Mouse (Mus musculus) Patski (cell line): Measurements from ENCODE around the gene Ggt7. TPM values are rescaled to one million over a fixed set of nuclear protein-coding genes. Genes with fewer than 3 reads are reported as not detected.

Source experiments
- ATAC-seq: fragments of 100-300 bp; one replicate; pipeline ENCODE4 v1.8.0; 2021
- CTCF ChIA-PET: fragments of 350-600 bp; sonication (Branson Sonifier 250); formaldehyde crosslinking; loops from one replicate; lab custom pipeline; 2022; ENCODE audit warnings: inconsistent platforms; lab: Charles Lee
- POLR2A ChIA-PET: fragments of 350-600 bp; sonication (Branson Sonifier 250); formaldehyde crosslinking; loops from one replicate; lab custom pipeline; 2022; ENCODE audit warnings: antibody characterized with exemption, inconsistent platforms; lab: Charles Lee
- DNase-seq: peaks from one replicate; pipeline ENCODE4 v3.0.0-alpha.2; 2011; ENCODE audit warnings: low read depth, low spot score
- H3K27me3 ChIP-seq: fragments of 371-371 bp; one replicate; pipeline ENCODE4 v1.5.1; 2021
- CTCF ChIP-seq: fragments of 100-300 bp; IDR thresholded peaks from one replicate; pipeline ENCODE4 v1.5.1; 2021
- in situ Hi-C: fragments of 300-500 bp; cut with MboI; formaldehyde crosslinking; loops from 3 replicates; pipeline ENCODE4 v1.11.1; 2018; ENCODE audit warnings: low pct_unique_long_range_greater_than_20kb, mixed read lengths
- polyA plus RNA-seq: library from polyadenylated mRNA; unstranded; gene quantifications from one replicate; pipeline ENCODE4 v1.2.3, GENCODE M21; 2021

The Ggt7 gene
- polyA plus RNA-seq, 1 experiment from 2014 or later: 27.0 TPM

- TF ChIP-seq CTCF: no peak
- ATAC-seq: no peak
- ChIA-PET POLR2A (no interaction called here), CTCF (no interaction called here)
- in situ Hi-C loops: no loop called here
- no peaks in the 10 kb centered on the region for H3K27me3 ChIP-seq
- DNase-seq: no peak
These were observed 10.1 kb downstream of the Ggt7 start for GRCm38 (mm10) chr2:155507721-155508470.

- ATAC-seq (no peak), DNase-seq (no peak)
- CTCF ChIA-PET: no interaction called here
- TF ChIP-seq CTCF: no peak
- POLR2A ChIA-PET: no interaction called here
- in situ Hi-C loops: no loop called here
- H3K27me3 ChIP-seq: no peaks in the 10 kb centered on the region
These were observed 12.2 kb downstream of the Ggt7 start for GRCm38 (mm10) chr2:155505811-155506210.

- TF ChIP-seq CTCF: no peak
- ChIA-PET CTCF (no interaction called here), POLR2A (no interaction called here)
- H3K27me3 ChIP-seq: no peaks in the 10 kb centered on the region
- no peak for ATAC-seq
- DNase-seq: no peak
- in situ Hi-C loops: no loop called here
These were observed 13.3 kb downstream of the Ggt7 start for GRCm38 (mm10) chr2:155504440-155505355.

GRCm38 (mm10) chr2:155502596-155502995 lies 15.4 kb downstream of the Ggt7 start:
- DNase-seq (no peak), ATAC-seq (no peak)
- ChIA-PET POLR2A (interaction anchor here (0.9 kb wide), 1 partner anchor 47 kb away, joined by 3 read pairs; no protein-coding TSS in a partner anchor), CTCF (no interaction called here)
- in situ Hi-C loops: no loop called here
- H3K27me3 ChIP-seq: no peaks in the 10 kb centered on the region
- TF ChIP-seq CTCF: no peak

GRCm38 (mm10) chr2:155490998-155491397 lies 27.0 kb downstream of the Ggt7 start:
- TF ChIP-seq CTCF: no peak
- in situ Hi-C loops: no loop called here
- POLR2A ChIA-PET: no interaction called here
- DNase-seq: no peak
- no peak for ATAC-seq
- CTCF ChIA-PET: no interaction called here
- H3K27me3 ChIP-seq: no peaks in the 10 kb centered on the region

- CTCF ChIA-PET: interaction anchor here (0.9 to 1.5 kb wide), 2 partner anchors 32 to 146 kb away, joined by 3 to 5 read pairs; no protein-coding TSS in a partner anchor
These were observed 36.0 kb downstream of the Ggt7 start for GRCm38 (mm10) chr2:155482021-155482420.

GRCm38 (mm10) chr2:155473570-155474088 lies 44.4 kb downstream of the Ggt7 start, which contains the start of gene Ncoa6:
Ncoa6 (minus strand) TSS chr2:155473894.
- peak; percentile 54 for ATAC-seq
- in situ Hi-C loops: no loop called here
- no peaks in the 10 kb centered on the region for H3K27me3 ChIP-seq
- TF ChIP-seq CTCF: no peak
- DNase-seq: peak; percentile 6
- POLR2A ChIA-PET: no interaction called here
- CTCF ChIA-PET: no interaction called here

More at GRCm38 (mm10) chr2:155482021-155482420, 36.0 kb downstream of the Ggt7 start:
- POLR2A ChIA-PET: no interaction called here
- in situ Hi-C loops: no loop called here
- TF ChIP-seq CTCF: peak; percentile 71
- no peaks in the 10 kb centered on the region for H3K27me3 ChIP-seq
- DNase-seq (peak; percentile 2), ATAC-seq (no peak)

GRCm38 (mm10) chr2:155472671-155473569 lies 45.1 kb downstream of the Ggt7 start:
- no peak for TF ChIP-seq CTCF
- ATAC-seq: peak; percentile 53
- in situ Hi-C loops: no loop called here
- ChIA-PET CTCF (interaction anchor here (1.2 kb wide), 1 partner anchor 18 kb away, joined by 3 read pairs; no protein-coding TSS in a partner anchor), POLR2A (no interaction called here)
- H3K27me3 ChIP-seq: no peaks in the 10 kb centered on the region
- DNase-seq: peak; percentile 24

- no peak for TF ChIP-seq CTCF
- ATAC-seq (no peak), DNase-seq (no peak)
- no peaks in the 10 kb centered on the region for H3K27me3 ChIP-seq
- POLR2A ChIA-PET: no interaction called here
- CTCF ChIA-PET: no interaction called here
- in situ Hi-C loops: no loop called here
These were observed 51.2 kb downstream of the Ggt7 start for GRCm38 (mm10) chr2:155466861-155467260.
